Mouse (Mus musculus): ENCODE measurements around the gene Gstm7. TPM values are rescaled to one million over a fixed set of nuclear protein-coding genes. Genes with fewer than 3 reads are reported as not detected.
"Not testable (repeated sequence)": the region's sequence is repeated elsewhere in the genome, so short reads cannot be mapped to it uniquely, and the experiment has no call there.

The Gstm7 gene
- total RNA-seq, 2 experiments from 2014 or later, result 9.5 to 25.7 TPM

DNA sequence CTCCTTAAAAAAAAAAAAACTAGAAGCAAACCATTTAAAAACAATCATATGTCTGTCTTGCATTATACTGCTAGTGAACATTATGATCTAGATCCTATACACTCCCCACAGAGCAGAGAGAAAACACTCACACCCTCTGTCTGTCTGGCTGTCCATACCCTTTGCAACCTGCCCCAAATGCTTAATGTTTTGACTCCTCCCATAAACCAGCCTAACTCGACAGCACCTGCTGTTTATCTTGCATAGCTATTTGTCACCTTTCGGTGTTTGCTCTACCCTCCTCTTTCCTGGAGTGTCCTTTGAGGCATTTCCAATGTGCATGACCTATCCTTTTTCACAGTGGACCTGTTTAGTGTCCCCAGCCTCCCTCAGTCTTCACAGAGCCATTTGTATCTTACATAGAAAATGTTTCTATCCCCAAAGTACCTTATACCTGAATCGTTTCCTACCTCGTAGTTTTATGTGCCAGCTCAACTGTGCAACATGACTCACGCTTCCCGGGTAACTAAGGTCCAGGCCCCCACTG is 36.4 kb downstream of the Gstm7 start:
- Histone ChIP-seq H3K27ac (peak overlapping the region; percentile 93), H3K4me3 (peak overlapping the region; percentile 96)
- intact Hi-C loops (cut with DNase I), result no loop called here
- no peak for DNase-seq
- TF ChIP-seq CTCF (IDR thresholded peaks at IDR 0.05), result no peak

DNA sequence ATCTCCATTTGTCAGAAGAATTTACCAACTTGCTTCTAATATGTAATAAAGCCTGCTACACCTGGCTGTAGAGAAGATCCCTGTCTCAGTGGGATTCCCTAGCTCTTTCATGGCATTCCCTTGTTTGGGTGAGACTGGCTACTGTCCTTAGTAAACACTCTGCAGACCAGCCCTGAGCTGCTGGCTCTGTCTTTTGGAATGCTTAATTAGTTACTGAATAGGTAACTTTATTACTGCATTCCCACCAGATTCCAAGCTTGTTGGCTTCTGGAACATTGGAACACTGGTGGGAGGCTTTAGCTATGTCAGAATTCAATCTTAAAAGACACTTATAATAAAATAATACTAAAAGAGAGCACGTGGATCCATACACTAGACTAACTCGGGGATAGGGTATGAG is 42.4 kb downstream of the Gstm7 start:
- H3K27ac ChIP-seq; H3K4me3 ChIP-seq; DNase-seq; intact Hi-C loops (cut with DNase I): not testable (repeated sequence)

DNA sequence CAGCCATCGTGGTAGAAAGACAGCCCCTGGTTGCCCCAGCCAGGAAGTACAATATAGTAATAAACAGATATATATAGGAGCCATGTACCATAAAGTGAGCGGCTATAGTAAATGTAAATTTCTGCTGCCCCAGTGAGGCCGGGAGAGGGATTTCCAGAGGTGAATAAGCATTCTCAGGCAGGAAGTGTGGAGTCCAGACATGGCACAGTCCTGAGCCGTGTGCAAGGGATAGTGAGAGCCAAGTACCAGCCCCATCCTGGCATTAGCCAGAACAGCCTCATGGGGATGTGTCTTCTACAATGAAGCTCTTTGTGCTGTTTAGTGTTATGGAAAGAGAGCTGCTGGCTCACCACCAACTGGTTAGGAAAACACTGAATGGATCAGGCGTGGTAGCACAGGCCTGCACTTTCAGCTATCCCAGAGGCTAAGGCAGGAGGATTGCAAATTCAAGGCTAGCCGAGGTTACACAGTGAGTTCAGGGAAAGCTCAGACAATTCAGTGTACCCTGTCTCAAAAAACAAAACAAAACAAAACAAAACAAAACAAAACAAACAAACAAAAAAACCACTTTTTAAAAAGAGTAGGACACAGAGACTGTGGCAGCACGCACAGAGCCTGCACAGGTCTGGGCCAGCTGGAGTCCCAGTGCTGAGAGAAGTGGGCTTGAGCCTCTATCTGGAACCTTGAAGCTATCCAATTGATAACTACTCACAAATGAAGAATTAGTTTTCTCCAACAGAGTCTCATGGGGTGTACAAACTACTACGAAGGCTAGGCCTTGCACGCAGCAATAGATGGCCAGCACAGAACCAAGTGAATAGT is 43.7 kb downstream of the Gstm7 start:
- Histone ChIP-seq H3K27ac (0 out of 2 replicates have a peak overlapping the region, but pooled peaks have one; percentile 38), H3K4me3 (no peak overlapping the region)
- no peak for DNase-seq
- TF ChIP-seq CTCF (IDR thresholded peaks at IDR 0.05), result no peak
- intact Hi-C loops (cut with DNase I), result no loop called here

DNA sequence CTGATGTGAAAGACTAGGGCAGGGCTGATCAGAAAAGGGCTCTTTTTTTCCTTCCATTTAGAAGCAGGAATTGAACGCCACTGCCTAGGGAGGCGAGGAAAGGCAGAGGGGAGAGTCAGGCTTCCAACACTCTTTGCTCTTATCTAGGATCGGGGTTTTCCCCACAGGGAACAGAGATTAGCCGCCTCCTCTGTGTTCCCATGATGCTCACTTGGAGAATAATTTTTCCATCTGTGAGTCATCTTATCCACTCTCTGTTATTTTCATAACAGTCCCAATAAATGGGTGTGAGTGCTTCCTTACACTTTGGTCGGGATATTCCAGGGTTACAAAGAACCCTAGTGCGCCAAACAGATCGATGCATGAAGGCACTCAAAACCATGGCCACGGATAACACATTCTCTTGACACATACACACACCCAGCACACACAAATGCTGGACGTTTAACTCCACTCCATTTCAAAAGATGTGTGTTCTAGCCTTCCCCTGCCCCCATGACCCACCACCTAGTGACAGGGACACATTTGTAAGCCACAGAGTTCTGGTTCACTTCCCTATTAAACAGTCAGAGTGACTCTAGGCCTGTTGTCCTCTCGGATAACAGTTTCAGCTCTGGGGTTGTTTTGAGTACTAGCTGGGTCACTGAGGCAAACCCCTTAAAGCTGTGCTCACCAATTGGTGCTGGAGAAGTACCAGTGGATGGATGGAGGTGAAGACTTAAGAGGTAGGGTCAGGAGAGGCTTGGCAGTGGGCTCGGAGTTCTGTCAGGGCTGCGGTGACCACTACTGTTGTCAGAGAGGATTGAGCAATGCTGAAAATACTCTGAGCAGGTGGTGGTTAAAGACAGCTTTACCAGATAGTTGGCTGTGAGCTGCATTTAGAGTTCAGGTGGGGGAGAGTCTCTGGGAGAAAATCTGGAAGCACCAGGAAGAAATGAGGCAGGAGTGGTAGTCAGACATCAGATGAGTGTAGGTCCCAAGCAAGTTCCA is 53.6 kb downstream of the Gstm7 start:
- Histone ChIP-seq H3K27ac (peak overlapping the region; percentile 49; the same call in 1 of the 2 replicates), H3K4me3 (no peak overlapping the region)
- TF ChIP-seq CTCF (IDR thresholded peaks at IDR 0.05), result no peak
- DNase-seq, result no peak
- intact Hi-C loops (cut with DNase I), result no loop called here

DNA sequence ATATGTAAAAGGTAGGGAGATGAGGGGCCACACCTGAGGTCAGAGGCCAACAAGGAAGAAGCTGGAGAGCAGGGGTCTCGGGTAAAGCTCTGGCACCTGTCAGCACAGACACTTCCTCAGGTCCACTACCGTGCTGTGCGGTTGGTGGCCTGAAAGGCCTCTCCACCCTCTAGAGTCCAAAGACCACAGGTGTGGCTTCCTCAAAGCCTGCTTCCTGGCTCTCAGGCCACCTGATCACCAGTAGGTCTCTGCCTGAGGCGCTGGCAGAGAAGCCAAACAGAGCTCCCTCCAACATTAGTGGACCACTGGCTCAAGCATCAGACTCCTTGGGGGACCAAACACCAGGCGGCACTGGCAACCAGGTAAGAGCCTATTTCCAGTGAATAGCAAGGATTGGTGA is 54.6 kb downstream of the Gstm7 start, which contains the start of gene Eps8l3:
Eps8l3 (plus strand) TSS at position 225 of the 400 bp plus-strand sequence.
- TF ChIP-seq CTCF (IDR thresholded peaks at IDR 0.05), result no peak
- no peak for DNase-seq
- no peak within 1 kb of the TSS for H3K4me3 ChIP-seq
- intact Hi-C loops (cut with DNase I), result no loop called here
- peak within 1 kb of the TSS; percentile 49; the same call in 1 of the 2 replicates for H3K27ac ChIP-seq

Other genes starting within 250 kb of the Gstm7 start
- 10 to 100 TPM; 30.0 to 33.0 TPM for gene Ahcyl1, start 235.3 kb downstream of the Gstm7 start, total RNA-seq (2021)
- gene Csf1, start 171.3 kb downstream of the Gstm7 start, total RNA-seq (2021), result 1 to 10 TPM; 7.9 to 8.5 TPM
- gene Eps8l3, start 54.6 kb downstream of the Gstm7 start, total RNA-seq (2021), result not detected
- 10 to 100 TPM; 74.7 to 87.2 TPM for gene Gstm5, start 36.0 kb downstream of the Gstm7 start, total RNA-seq (2021)
- under 1 TPM in 1 of 2 experiments, not detected in 1; 0.36 TPM for gene Gstm6, start 11.9 kb upstream of the Gstm7 start, total RNA-seq (2021)
- not detected for gene Gstm3, start 37.5 kb upstream of the Gstm7 start, total RNA-seq (2021)
- gene Gstm2, start 54.6 kb upstream of the Gstm7 start, total RNA-seq (2021), result 100 to 1,000 TPM in 1 of 2 experiments, 10 to 100 TPM in 1; 63.0 to 111 TPM
- gene Gstm1, start 86.2 kb upstream of the Gstm7 start, total RNA-seq (2021), result 100 to 1,000 TPM; 208 to 217 TPM
- 10 to 100 TPM; 10.9 to 12.1 TPM for gene Gstm4, start 113.1 kb upstream of the Gstm7 start, total RNA-seq (2021)
- 1 to 10 TPM; 3.8 to 5.6 TPM for gene Ampd2, start 154.8 kb upstream of the Gstm7 start, total RNA-seq (2021)
- under 1 TPM; 0.26 to 0.36 TPM for gene Gnat2, start 161.0 kb upstream of the Gstm7 start, total RNA-seq (2021)
- gene Gnai3, start 214.3 kb upstream of the Gstm7 start, total RNA-seq (2021), result 10 to 100 TPM; 12.0 to 13.8 TPM
- gene Gpr61, start 223.1 kb upstream of the Gstm7 start, total RNA-seq (2021), result not detected